Mouse (Mus musculus): ENCODE data around the gene Ccdc6.

Gene Ccdc6

DNA sequence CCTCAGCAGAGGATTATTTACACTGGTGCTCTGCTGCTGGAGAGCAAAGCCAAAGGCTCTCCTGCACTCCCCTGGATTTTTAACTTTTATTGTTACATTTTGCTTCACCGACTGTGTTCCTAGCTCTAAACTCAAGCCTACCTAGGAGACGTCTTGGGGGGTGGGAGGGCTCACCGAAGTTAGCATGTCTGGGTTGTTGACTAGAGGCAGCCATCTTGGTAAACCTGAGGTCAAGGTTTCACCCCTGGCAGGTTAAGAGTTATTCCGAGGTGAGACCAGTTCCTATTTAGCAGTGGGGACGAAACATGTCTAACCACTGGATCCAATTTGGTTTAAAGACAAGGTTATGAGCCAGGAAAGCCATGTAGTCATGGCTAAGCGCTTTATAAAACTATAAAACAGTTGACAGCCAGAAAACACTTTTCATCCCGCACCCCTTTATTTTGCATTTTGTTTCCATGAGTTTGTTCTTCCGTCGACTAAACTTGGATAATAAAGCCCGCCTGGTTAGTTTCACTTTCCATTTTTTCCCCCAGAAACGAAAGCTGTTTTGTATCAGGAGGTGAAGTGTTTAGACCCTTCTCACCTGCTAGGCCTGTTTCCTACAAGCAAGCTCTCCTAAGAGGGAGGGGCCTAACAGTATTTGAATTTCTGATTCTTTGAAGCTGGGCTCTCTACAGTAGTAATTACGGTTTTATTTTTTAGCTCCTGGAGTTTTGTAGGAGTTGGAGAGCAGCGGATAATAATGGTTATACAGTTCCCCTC, 1.2 kb upstream of the Ccdc6 start:
- DNase-seq: no peak

DNA sequence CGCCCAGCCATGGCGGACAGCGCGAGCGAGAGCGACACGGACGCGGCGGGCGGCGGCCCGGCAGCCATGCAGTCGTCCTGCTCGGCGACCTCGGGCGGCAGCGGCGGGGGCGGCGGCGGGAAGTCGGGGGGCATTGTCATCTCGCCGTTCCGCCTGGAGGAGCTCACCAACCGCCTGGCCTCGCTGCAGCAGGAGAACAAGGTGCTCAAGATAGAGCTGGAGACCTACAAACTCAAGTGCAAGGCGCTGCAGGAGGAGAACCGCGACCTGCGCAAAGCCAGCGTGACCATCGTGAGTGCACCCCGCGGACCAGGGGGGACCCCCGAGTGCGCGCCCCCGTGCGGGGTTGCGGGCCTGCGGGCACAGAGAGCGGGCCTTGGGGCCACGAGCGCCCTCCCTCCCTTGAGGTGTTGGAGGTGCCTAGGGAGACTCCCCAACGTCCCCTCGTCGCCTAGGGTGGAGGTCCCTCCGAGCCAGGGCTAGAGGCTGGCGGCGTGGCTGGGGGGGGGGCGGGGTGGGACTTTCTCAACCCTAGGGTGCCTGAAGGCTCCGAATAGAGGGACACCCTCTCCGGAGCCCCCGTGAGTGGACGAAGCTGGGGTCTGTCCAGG, 475 bp downstream of the Ccdc6 start:
- peak; percentile 48 for DNase-seq

DNA sequence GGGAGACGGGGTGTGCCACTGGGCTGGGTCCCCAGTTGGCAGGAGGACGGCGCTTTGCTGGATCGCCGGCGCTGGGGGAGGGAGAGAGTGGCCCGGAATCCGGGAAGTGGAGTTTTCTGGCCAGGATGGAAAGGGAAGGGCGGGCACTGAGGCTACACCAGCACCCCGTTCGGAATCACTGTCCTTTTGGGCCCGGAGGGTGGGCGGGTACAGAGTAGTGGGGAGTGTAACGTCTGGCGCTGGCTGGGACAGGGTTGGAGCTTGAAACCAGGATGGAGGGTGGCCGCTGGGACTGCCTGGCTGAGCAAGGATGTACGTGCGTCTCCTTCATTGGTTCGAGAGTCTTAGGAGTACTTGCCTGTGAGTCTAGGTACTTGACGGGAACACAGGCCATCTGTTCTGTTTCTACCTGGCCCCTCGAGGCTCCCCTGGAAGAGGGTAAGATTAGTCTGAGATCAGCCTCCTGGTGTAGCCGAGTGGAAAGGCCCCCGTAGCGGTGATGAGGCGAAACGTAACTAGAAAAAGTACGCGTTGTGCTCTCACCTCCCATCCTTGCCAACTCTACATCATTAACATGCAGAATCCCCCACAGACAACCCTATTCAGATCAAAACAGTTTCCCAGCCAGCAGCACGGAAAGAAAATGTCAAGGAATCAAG, 1.1 kb downstream of the Ccdc6 start:
- peak; percentile 45 for DNase-seq

DNA sequence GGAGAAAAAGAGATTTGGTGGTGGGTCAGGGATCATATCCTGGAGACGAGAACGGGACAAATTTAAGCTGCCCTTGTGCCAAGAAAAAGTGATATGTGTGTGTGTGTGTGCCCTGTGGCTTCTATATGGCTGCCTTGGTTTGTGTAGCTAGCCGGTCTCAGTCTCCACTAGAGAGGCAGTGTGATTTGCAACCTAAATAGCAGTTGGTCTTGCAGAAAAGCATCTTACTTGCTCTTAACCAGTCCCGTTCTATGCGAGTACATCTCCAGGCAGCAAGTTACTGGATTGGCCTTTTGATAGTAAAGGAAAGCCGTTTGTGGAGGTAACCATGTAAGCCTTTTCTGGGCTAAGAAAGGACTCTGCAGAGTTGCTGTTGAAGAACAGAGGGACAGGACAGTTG, 1.7 kb downstream of the Ccdc6 start:
- no peak for DNase-seq

DNA sequence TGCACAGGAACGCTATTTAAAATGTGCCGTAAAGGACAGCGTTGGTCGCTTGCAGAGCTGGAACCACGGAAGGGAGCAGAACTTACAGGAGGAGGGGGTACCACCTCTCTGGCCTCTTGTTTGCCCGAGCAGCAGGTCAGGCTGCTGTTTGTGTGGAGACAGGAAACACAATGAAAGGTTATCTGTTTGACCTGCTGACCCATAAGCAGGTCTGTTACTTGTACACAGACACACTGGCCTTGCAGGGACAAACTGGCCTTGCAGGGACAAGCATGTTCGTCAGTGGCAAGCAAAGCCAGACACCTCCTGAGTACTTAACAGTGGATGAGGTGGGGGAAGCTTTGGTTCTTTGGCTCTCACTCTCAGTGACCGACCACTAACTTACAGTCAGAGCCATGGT, 2.1 kb downstream of the Ccdc6 start:
- DNase-seq: no peak

DNA sequence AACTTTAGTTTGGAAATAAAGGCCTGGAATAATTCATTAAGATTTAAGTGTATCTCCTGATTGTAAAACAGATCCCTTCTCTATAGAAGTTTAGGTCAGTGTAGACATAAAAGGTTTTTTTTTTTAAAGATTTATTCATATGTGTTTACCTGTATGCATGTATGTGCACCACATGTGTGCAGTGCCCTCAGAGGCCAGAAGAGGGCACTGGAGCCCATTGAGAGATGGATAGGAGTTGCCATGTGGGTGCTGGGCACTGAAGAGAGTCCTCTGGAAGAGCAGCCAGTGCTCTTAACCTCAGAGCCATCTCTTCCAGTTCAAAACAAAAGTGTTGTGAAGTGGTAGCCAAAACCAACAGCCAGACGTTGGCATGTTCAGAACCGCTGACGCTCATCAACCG, 5.2 kb downstream of the Ccdc6 start:
- DNase-seq: no peak

DNA sequence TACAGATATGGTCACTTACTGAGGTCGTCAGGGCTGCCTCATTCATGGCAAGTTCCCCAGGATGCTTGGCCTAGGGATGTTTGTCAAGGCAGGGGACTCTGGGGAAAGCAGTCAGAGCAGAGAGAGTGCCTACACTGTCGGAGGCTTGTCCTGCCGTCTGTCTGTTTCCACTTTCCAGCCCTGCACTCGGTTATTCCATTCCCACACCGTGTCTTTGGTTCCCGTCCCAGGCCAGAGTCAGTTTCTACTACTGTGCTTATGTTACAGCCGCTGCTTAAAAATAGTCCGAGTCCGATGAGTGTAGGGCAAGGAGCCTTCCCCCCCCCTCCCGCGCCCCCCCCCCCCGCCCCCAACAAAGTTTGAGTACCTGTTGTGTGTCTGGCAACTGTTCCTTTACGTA, 11.1 kb downstream of the Ccdc6 start:
- DNase-seq: no peak

DNA sequence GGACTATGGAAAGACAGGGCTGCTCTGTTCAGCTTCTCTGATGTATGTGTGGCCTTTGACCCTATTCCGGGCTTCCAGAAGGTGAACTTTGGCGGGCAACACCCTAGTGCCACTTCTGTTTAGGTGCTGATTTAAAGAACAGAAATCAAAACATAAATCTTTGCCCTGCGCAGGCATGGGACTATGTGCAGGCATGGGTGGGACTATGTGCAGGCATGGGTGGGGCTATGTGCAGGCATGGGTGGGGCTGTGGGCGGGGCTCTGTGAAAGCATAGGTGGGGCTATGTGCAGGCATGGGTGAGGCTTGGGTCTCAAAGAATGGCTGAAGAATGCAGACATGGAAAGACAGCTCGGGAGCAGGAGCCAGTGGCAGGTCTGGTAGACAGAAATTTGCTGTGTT, 13.1 kb downstream of the Ccdc6 start:
- no peak for DNase-seq

DNA sequence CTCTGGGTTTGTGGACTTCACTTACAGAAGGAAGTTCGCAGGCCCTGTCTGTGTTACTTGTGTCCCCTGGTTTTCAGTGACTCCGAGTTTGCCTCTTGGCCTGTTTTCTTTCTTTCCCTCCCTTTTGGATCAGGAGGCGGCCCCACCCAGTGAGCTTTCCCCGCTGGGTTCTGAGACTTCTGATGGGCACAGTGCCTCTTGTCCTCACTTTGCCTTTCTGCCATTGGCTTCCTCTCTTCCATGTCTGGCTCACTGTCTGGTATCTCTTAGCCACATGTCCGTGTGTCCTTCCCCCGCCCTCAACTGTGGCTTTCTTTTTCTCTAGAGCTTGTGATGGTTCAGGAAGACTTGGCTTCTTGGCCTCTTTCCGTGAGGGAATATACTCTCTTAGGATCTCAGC, 13.9 kb downstream of the Ccdc6 start:
- no peak for DNase-seq

DNA sequence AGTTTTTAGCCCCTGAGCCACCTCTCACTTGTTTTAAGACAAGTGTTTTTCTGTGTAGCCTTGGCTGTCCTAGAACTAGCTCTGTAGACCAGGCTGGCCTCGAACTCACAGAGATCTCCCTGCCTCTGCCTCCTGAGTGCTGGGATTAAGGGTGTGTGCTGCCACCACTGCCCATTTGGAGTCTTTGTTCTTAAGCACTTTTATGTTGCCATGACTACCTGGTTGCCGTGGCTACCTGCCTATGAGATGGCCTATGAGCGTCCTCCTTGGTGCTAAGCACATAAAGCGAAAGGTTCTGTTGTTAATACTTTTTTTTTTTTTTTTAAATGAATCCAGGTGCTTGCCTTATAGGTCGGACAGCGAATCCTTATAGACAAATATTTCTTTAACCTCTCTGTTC, 14.7 kb downstream of the Ccdc6 start:
- no peak for DNase-seq

DNA sequence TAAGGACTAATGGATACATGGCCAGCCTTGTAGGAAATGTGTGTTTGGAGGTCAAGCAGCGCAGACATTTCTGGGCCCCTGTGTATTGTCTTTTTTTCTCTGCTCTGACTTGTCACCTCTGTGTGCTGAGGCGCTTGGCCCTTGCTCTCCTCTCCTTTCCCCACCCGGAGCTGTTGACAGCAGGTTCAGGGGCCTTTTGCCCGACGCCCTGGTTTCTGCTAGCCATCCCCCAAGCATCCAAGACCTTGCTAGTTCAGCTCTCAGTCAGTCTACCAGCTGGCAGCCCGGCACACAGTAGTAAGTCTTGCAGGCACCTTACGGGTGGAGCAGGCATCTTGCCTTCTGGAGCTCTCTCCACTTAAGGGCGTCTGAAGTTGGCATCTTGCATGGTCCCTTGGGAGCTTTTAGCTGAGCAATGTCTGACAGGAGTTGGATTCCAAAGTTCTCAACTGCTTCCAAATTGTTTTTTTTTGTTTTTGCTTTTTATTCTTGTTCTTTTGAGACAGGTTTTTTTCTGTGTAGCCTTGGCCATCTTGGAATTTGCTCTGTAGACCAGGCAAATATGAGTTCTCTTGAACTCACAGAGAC, 17.2 kb downstream of the Ccdc6 start:
- DNase-seq: no peak

DNA sequence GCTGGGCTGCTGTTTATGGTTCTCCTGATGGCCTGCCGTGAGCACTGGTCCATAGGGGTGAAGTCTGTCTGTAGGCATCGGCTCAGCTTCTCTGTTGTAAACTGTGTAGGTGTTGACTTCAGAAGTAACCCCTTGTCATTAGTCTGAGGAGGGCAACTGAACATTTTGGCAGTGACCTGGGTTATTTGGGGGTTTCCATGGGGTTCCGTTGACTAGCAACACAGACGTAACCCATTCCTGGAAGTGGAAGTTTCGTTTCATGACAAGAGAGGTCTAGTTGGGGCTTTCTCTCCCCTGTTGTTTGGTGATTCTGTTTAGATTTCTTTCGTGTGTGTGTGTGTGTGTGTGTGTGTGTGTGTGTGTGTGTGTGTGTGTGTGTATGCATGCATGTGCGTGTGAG, 19.5 kb downstream of the Ccdc6 start:
- DNase-seq: no peak

DNA sequence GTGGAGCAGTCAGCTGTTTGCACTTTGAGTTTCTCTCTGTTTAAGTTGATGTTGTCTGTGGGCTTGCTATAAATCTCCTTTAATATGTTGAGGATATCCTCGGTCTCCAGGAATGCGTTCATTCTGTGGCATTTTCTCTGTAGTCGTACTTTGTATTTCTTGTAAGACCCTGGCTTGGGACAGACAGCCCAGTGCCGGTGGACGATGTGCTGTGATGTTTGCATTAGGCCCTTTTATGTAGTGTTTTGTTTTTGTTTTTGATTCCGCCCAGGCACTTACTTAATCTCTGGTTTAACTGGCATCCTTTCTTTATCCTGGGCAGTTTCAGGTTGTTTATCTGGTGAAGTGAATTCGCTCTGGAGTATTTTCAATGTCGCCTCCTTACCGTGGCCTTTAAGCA, 22.5 kb downstream of the Ccdc6 start:
- DNase-seq: no peak

DNA sequence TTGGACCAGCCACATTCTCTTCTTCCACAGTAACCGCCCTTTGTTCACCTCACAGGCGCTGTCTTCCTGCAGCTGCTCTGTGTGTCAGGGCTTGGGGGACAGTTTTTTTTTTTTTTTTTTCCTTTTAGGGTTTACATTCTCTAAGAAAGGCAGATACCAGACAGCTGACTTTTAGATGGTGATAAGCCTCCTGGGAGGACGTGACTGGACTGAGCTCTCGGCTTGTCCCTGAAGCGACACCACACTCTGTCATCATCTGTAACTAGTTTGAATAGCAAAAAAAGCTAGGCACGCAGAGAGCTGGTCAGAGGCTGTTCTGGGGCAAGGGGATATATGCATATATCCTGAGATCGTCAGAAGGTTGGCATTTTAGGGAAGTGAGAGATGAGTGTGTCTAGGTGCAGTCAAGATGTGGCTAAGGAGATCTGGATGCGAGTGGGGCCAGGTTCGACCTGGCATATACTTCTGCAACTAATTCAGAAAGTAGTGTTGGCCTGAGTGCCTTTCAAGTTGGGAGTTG, 23.0 kb downstream of the Ccdc6 start:
- no peak for DNase-seq

DNA sequence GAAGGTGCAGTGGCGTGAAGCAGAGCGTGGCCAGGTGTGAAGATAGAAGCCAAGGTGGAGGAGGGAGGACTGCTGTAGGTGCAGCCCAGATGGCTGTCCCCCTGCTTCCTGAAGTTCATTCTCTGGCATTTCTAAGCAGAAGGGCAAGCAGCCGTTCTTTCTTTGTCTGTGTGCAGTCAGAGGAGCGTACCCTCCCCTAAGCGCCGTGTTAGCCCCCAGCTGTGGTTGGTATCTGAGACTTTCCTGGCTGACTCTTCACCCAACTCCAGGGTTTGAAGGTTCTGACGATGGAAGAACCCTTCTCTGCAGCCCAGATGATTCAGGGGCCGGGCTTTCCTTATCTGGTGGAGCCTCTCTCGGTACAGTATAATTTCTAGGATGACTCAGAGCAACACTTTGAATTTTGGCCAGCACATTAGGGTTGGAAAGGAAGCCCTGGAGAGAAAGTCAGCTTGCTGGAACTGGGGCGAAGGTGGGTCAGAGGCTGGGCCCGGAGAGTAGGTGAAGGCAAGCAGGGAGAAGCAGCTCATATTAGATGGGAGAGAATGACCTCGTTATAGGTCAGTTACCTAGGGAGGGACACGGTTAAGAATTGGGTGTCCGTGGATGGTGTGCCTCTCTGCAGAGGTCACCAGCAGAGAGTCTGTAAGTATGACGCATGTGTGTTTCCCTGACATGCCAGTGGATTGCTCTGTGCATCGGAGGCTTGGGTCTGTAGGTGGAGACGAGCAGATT, 23.9 kb downstream of the Ccdc6 start:
- DNase-seq: peak; percentile 52

DNA sequence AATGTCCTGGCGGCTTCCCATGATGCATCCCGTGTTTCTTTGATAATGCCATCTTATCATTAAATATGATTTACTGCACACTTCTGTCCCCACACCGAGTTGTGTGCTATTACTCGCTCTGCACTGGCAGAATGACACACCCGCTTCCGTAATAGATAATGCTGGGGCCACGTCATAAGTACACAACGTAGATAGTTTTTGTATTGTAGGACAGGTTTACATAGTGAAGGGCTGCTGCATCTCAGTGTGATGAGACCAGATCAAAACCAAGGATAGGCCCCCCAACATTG, 24.4 kb downstream of the Ccdc6 start:
- no peak for DNase-seq

DNA sequence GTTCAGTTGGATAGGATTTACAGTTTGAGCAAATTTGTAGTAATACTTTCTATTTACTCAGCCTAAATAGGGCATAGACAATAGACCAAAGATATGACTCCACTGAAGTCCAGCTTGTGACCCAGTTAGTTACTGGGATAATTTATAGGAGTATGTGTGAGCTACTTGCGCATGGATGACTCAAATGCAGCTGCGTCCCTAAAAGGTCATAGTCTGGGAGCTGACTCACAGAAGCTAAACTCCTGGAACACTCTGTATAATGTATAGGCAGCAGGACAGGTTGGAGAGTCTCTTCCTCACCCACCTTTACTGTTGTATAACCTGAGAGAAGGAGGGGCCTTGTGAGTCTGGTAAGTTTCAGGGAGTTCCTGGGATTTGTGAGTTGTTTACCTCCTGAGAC, 26.5 kb downstream of the Ccdc6 start:
- no peak for DNase-seq

DNA sequence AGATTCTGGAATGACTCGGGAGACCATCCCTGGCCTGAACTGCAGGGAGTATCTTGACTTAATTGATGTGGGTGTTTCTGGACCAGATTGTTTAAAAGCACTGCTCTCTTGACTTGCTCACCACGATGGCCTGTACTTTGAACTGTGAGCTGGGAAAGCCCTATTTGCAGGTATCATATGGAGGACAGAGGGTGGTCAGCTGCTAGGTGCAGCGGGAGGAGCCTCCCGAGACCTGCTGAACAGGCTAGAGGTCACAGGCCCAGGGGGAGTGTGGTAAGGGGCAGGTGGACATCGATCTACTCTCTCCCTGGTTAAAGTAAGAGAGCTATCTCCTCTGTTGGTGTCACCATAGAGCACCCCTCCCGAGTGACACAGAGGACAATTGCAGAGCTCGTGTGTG, 28.6 kb downstream of the Ccdc6 start:
- no peak for DNase-seq

DNA sequence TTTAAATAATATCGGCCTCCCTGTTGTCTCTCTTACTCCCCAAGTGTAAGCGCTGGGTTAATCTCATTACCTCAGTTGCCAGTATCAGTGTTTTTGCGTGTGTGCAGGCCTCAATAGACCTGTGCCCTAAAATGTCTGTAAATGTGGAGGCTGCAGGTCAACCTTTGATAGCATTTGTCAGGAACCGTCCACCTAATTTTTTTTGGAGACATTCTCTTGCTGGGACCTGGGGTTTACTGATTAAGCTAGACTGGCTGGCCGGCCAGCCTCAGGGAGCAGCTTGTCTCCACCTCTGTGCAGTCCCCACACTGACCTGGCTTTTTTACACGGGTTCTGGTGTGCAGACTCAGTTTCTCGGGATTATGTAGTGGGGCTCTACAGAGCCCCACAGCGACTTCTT, 30.4 kb downstream of the Ccdc6 start:
- DNase-seq: no peak

DNA sequence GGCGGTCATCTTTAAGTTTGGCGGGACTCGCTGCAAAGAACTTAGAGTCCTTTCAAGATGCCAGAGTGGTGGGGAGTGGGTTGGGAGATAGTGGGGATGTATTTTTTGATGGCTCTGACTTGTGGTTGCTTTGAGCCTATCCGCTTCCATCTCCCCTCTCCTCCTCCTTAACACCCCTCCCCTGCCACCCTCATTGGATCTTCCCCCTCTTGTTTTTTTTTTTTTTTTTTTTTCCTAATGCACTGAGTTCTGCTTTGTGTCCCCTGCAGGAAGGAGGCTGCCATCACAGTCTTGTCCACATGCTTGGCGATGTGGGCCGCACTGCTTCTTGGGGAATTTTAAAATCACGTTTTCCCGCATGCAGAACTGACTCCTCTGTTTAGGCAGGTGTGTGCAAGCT, 31.5 kb downstream of the Ccdc6 start:
- DNase-seq: no peak

DNA sequence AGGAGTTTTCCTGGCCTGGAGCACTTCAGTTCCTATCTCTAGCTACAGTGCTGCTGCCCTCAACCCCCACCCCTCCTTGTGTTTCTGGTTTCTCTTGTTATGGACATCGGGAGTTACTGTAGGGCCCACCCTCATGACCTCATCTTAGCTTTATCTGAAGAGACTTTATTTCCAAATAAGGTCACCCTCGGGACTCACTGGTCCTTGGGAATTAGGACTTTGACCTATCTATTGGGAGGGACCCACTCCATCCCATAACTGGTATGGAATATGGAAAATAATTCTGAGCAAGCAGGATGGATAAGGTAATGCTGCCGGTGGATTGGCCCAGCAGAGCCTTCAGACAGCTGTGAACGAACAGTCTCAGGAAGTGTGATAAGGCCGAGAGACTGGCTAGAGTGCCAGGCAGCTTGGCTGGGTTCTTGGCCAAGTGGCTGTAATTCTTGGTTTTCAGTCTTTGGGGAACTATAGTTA, 35.2 kb downstream of the Ccdc6 start:
- no peak for DNase-seq

DNA sequence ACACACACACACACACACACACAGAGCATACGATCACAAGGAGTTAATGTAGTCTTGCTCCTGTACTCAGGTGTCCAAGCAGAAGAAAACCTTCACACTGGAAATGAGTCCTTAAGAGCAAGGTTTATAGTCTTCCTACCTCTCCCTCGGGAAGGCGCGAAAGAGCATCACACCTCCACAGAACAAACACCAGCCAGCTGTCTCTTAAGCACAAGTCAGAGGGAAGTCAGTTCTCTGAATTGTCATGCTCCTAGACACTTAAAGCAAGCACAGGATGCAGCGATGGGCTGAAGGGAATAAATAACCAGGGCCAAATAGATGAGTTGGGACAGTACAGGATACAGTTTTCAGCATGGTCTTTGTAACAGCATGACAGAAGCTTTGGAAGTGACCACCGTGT, 35.8 kb downstream of the Ccdc6 start:
- no peak for DNase-seq

DNA sequence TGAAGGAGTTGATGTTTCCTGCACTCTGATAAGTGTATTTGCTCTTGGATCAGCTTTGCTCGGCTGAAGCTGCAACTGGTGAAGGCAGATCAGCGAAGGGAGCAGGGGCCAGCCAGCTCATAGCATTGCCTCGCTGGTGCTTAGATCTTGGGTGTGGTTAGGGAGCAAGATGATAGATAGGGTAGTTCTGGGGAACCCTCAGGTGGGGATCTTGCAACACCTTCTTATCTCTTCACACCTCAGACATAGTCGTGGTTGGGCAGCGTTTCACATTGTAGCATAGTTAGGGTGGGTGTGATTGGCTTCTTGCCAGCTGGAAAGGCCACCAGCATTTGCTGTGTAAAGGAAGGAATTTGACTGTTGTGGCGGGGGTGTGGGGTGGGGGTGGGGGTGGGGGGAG, 36.3 kb downstream of the Ccdc6 start:
- DNase-seq: no peak
